Mouse (Mus musculus) forebrain, embryonic 10.5 days (tissue): ENCODE data around the gene Gm11549. TPM values are rescaled to one million over a fixed set of nuclear protein-coding genes. Genes with fewer than 3 reads are reported as not detected.

Experiments
- DNase-seq: peaks from one replicate; pipeline ENCODE4 v3.0.0-alpha.2; 2017; ENCODE audit warnings: low spot score; ENCODE audit errors: extremely low spot score
- H3K27ac ChIP-seq: fragments of 300-500 bp; sonication (generic); 2 replicates; pipeline ENCODE4 v1.5.1; 2016; ENCODE audit warnings: mild to moderate bottlenecking
- H3K27me3 ChIP-seq: fragments of 300-500 bp; sonication (generic); 2 replicates; pipeline ENCODE4 v1.6.1; 2016; ENCODE audit warnings: mild to moderate bottlenecking; ENCODE audit not compliant: poor library complexity, severe bottlenecking
- H3K36me3 ChIP-seq: fragments of 300-500 bp; sonication (generic); replicated peaks from 2 replicates; pipeline ENCODE4 v1.6.1; 2016; ENCODE audit warnings: mild to moderate bottlenecking, moderate library complexity
- H3K4me1 ChIP-seq: fragments of 300-500 bp; sonication (generic); 2 replicates; pipeline ENCODE4 v1.6.1; 2016
- H3K4me3 ChIP-seq: fragments of 300-500 bp; sonication (generic); 2 replicates; pipeline ENCODE4 v1.5.1; 2016; ENCODE audit warnings: mild to moderate bottlenecking, moderate library complexity
- H3K9me3 ChIP-seq: fragments of 300-500 bp; sonication (generic); 2 replicates; pipeline ENCODE4 v1.6.1; 2016; ENCODE audit warnings: mild to moderate bottlenecking, moderate library complexity
- WGBS: fragments of 180-500 bp; shearing (Covaris S2); methylation state at CpG from one replicate; pipeline ENCODE4 v1.1.7; 2016; 5-methylcytosine and 5-hydroxymethylcytosine counted together
- polyA plus RNA-seq: library from polyadenylated mRNA; unstranded; fragments of >200 nt; fragmentation: Nextera tagmentation; extraction: Ambion mirVana; gene quantifications from 2 replicates; pipeline ENCODE4 v1.2.1, GENCODE M21; 2016

Gene Gm11549
- polyA plus RNA-seq, 1 experiment from 2014 or later, result 0.25 TPM

GRCm38 (mm10) chr3:36501546-36501945, 20.1 kb downstream of the Gm11549 start:
- H3K27ac ChIP-seq, result no peak overlapping the region
- 81% methylated on average over 7 of the region's 7 CpGs for WGBS
- no peaks in the 10 kb centered on the region for H3K9me3 ChIP-seq
- peaks cover 1% of the 10 kb centered on the region for H3K27me3 ChIP-seq
- no peak overlapping the region for H3K4me3 ChIP-seq
- H3K4me1 ChIP-seq, result peaks cover 11% of the 10 kb centered on the region
- H3K36me3 ChIP-seq, result no peaks in the 10 kb centered on the region
- no peak for DNase-seq

- H3K4me3 ChIP-seq, result no peak overlapping the region
- H3K27ac ChIP-seq, result no peak overlapping the region
- no peaks in the 10 kb centered on the region for H3K9me3 ChIP-seq
- 90% methylated on average over 8 of the region's 8 CpGs for WGBS
- H3K4me1 ChIP-seq, result peaks cover 9% of the 10 kb centered on the region
- no peaks in the 10 kb centered on the region for H3K36me3 ChIP-seq
- H3K27me3 ChIP-seq, result peaks cover 7% of the 10 kb centered on the region
- no peak for DNase-seq
These were observed 20.6 kb downstream of the Gm11549 start for GRCm38 (mm10) chr3:36500976-36501375.

- no peaks in the 10 kb centered on the region for H3K36me3 ChIP-seq
- H3K27ac ChIP-seq, result no peak overlapping the region
- WGBS, result 94% methylated on average over 7 of the region's 7 CpGs
- peaks cover 8% of the 10 kb centered on the region for H3K4me1 ChIP-seq
- H3K4me3 ChIP-seq, result no peak overlapping the region
- no peak for DNase-seq
- H3K27me3 ChIP-seq, result peaks cover 9% of the 10 kb centered on the region
- H3K9me3 ChIP-seq, result no peaks in the 10 kb centered on the region
These were observed 22.2 kb downstream of the Gm11549 start for GRCm38 (mm10) chr3:36499418-36499817.

GRCm38 (mm10) chr3:36498224-36498623, 23.4 kb downstream of the Gm11549 start:
- Histone ChIP-seq H3K27me3 (peaks cover 9% of the 10 kb centered on the region), H3K36me3 (no peaks in the 10 kb centered on the region), H3K9me3 (no peaks in the 10 kb centered on the region), H3K27ac (no peak overlapping the region), H3K4me1 (peaks cover 8% of the 10 kb centered on the region), H3K4me3 (no peak overlapping the region)
- 92% methylated on average over 6 of the region's 6 CpGs for WGBS
- DNase-seq, result no peak

GRCm38 (mm10) chr3:36496746-36497145, 24.9 kb downstream of the Gm11549 start:
- WGBS, result 18% methylated on average over 14 of the region's 14 CpGs
- no peak overlapping the region for H3K27ac ChIP-seq
- H3K4me3 ChIP-seq, result no peak overlapping the region
- DNase-seq, result peak; percentile 70
- no peaks in the 10 kb centered on the region for H3K9me3 ChIP-seq
- H3K36me3 ChIP-seq, result no peaks in the 10 kb centered on the region
- H3K4me1 ChIP-seq, result peaks cover 12% of the 10 kb centered on the region
- peaks cover 9% of the 10 kb centered on the region for H3K27me3 ChIP-seq

- no peaks in the 10 kb centered on the region for H3K9me3 ChIP-seq
- H3K4me3 ChIP-seq, result no peak overlapping the region
- H3K27me3 ChIP-seq, result peaks cover 9% of the 10 kb centered on the region
- no peak overlapping the region for H3K27ac ChIP-seq
- H3K4me1 ChIP-seq, result peaks cover 12% of the 10 kb centered on the region
- DNase-seq, result no peak
- 88% methylated on average over 9 of the region's 9 CpGs for WGBS
- no peaks in the 10 kb centered on the region for H3K36me3 ChIP-seq
These were observed 25.3 kb downstream of the Gm11549 start for GRCm38 (mm10) chr3:36496273-36496672.

GRCm38 (mm10) chr3:36495436-36495835, 26.2 kb downstream of the Gm11549 start:
- no peak overlapping the region for H3K27ac ChIP-seq
- H3K4me3 ChIP-seq, result no peak overlapping the region
- no peaks in the 10 kb centered on the region for H3K9me3 ChIP-seq
- H3K27me3 ChIP-seq, result peaks cover 9% of the 10 kb centered on the region
- peaks cover 12% of the 10 kb centered on the region for H3K4me1 ChIP-seq
- DNase-seq, result peak; percentile 84
- no peaks in the 10 kb centered on the region for H3K36me3 ChIP-seq
- 7% methylated on average over 6 of the region's 6 CpGs for WGBS

GRCm38 (mm10) chr3:36494613-36495012, 27.0 kb downstream of the Gm11549 start:
- Histone ChIP-seq H3K27ac (no peak overlapping the region), H3K4me3 (no peak overlapping the region), H3K4me1 (peaks cover 12% of the 10 kb centered on the region), H3K27me3 (peaks cover 9% of the 10 kb centered on the region), H3K36me3 (no peaks in the 10 kb centered on the region), H3K9me3 (no peaks in the 10 kb centered on the region)
- 81% methylated on average over 2 of the region's 2 CpGs for WGBS
- DNase-seq, result no peak

GRCm38 (mm10) chr3:36493641-36494283, 27.9 kb downstream of the Gm11549 start:
- no peak overlapping the region for H3K4me3 ChIP-seq
- H3K36me3 ChIP-seq, result no peaks in the 10 kb centered on the region
- H3K27me3 ChIP-seq, result peaks cover 9% of the 10 kb centered on the region
- no peak overlapping the region for H3K27ac ChIP-seq
- H3K9me3 ChIP-seq, result no peaks in the 10 kb centered on the region
- WGBS, result 85% methylated on average over 6 of the region's 6 CpGs
- peaks cover 12% of the 10 kb centered on the region for H3K4me1 ChIP-seq
- no peak for DNase-seq

- peaks cover 12% of the 10 kb centered on the region for H3K4me1 ChIP-seq
- H3K4me3 ChIP-seq, result no peak overlapping the region
- DNase-seq, result no peak
- H3K9me3 ChIP-seq, result no peaks in the 10 kb centered on the region
- H3K27me3 ChIP-seq, result peaks cover 9% of the 10 kb centered on the region
- no peaks in the 10 kb centered on the region for H3K36me3 ChIP-seq
- 87% methylated on average over 9 of the region's 9 CpGs for WGBS
- no peak overlapping the region for H3K27ac ChIP-seq
These were observed 28.8 kb downstream of the Gm11549 start for GRCm38 (mm10) chr3:36492716-36493391.

GRCm38 (mm10) chr3:36491535-36491934, 30.1 kb downstream of the Gm11549 start:
- Histone ChIP-seq H3K4me1 (peaks cover 10% of the 10 kb centered on the region), H3K27ac (no peak overlapping the region), H3K4me3 (no peak overlapping the region), H3K27me3 (peaks cover 8% of the 10 kb centered on the region), H3K9me3 (no peaks in the 10 kb centered on the region), H3K36me3 (no peaks in the 10 kb centered on the region)
- no peak for DNase-seq
- 94% methylated on average over 5 of the region's 5 CpGs for WGBS

- Histone ChIP-seq H3K4me1 (peaks cover 7% of the 10 kb centered on the region; the same call in 1 of the 2 replicates), H3K27me3 (no peaks in the 10 kb centered on the region), H3K36me3 (no peaks in the 10 kb centered on the region), H3K9me3 (no peaks in the 10 kb centered on the region), H3K4me3 (no peak overlapping the region), H3K27ac (no peak overlapping the region)
- DNase-seq, result no peak
- WGBS, result 96% methylated on average over 1 of the region's 1 CpGs
These were observed 32.1 kb downstream of the Gm11549 start for GRCm38 (mm10) chr3:36489590-36489910.

GRCm38 (mm10) chr3:36488899-36489589, 32.6 kb downstream of the Gm11549 start:
- 88% methylated on average over 6 of the region's 6 CpGs for WGBS
- peaks cover 7% of the 10 kb centered on the region; the same call in 1 of the 2 replicates for H3K4me1 ChIP-seq
- no peak overlapping the region for H3K4me3 ChIP-seq
- no peaks in the 10 kb centered on the region for H3K27me3 ChIP-seq
- no peaks in the 10 kb centered on the region for H3K36me3 ChIP-seq
- H3K9me3 ChIP-seq, result no peaks in the 10 kb centered on the region
- DNase-seq, result no peak
- no peak overlapping the region for H3K27ac ChIP-seq
